Mouse (Mus musculus): ENCODE data around the gene Ankrd28.
"Not testable (repeated sequence)": the region's sequence is repeated elsewhere in the genome, so short reads cannot be mapped to it uniquely, and the experiment has no call there.

Ankrd28 gene

GRCm38 (mm10) chr14:31793979-31794775, 36.3 kb downstream of the Ankrd28 start:
- DNase-seq (ENCODE audit: low read depth, low spot score) = no peak

GRCm38 (mm10) chr14:31790797-31791196, 39.7 kb downstream of the Ankrd28 start:
- no peak for DNase-seq (ENCODE audit: low read depth, low spot score)

GRCm38 (mm10) chr14:31786906-31787305, 43.5 kb downstream of the Ankrd28 start:
- DNase-seq (ENCODE audit: low read depth, low spot score) = no peak

- no peak for DNase-seq (ENCODE audit: low read depth, low spot score)
Measured at GRCm38 (mm10) chr14:31785681-31786080, 44.8 kb downstream of the Ankrd28 start.

- no peak for DNase-seq (ENCODE audit: low read depth, low spot score)
Measured at GRCm38 (mm10) chr14:31784975-31785374, 45.5 kb downstream of the Ankrd28 start.

- no peak for DNase-seq (ENCODE audit: low read depth, low spot score)
Measured at GRCm38 (mm10) chr14:31781309-31782049, 49.0 kb downstream of the Ankrd28 start.

GRCm38 (mm10) chr14:31780412-31781233, 49.8 kb downstream of the Ankrd28 start:
- DNase-seq (ENCODE audit: low read depth, low spot score) = no peak

GRCm38 (mm10) chr14:31773518-31773917, 56.9 kb downstream of the Ankrd28 start:
- no peak for DNase-seq (ENCODE audit: low read depth, low spot score)

GRCm38 (mm10) chr14:31772251-31772650, 58.2 kb downstream of the Ankrd28 start:
- DNase-seq (ENCODE audit: low read depth, low spot score) = no peak

- no peak for DNase-seq (ENCODE audit: low read depth, low spot score)
Measured at GRCm38 (mm10) chr14:31768531-31768930, 61.9 kb downstream of the Ankrd28 start.

- DNase-seq (ENCODE audit: low read depth, low spot score) = no peak
Measured at GRCm38 (mm10) chr14:31764083-31764482, 66.4 kb downstream of the Ankrd28 start.

- DNase-seq (ENCODE audit: low read depth, low spot score) = no peak
Measured at GRCm38 (mm10) chr14:31761727-31762126, 68.7 kb downstream of the Ankrd28 start.

GRCm38 (mm10) chr14:31759195-31759594, 71.3 kb downstream of the Ankrd28 start:
- no peak for DNase-seq (ENCODE audit: low read depth, low spot score)

GRCm38 (mm10) chr14:31758410-31758809, 72.0 kb downstream of the Ankrd28 start:
- DNase-seq (ENCODE audit: low read depth, low spot score) = not testable (repeated sequence)

- DNase-seq (ENCODE audit: low read depth, low spot score) = no peak
Measured at GRCm38 (mm10) chr14:31748239-31748873, 82.1 kb downstream of the Ankrd28 start.

GRCm38 (mm10) chr14:31742523-31742922, 87.9 kb downstream of the Ankrd28 start:
- no peak for DNase-seq (ENCODE audit: low read depth, low spot score)

- no peak for DNase-seq (ENCODE audit: low read depth, low spot score)
Measured at GRCm38 (mm10) chr14:31734811-31735210, 95.6 kb downstream of the Ankrd28 start.

- DNase-seq (ENCODE audit: low read depth, low spot score) = no peak
Measured at GRCm38 (mm10) chr14:31727522-31727921, 102.9 kb downstream of the Ankrd28 start.

- DNase-seq (ENCODE audit: low read depth, low spot score) = no peak
Measured at GRCm38 (mm10) chr14:31722746-31723145, 107.7 kb downstream of the Ankrd28 start.

GRCm38 (mm10) chr14:31721256-31721655, 109.2 kb downstream of the Ankrd28 start:
- DNase-seq (ENCODE audit: low read depth, low spot score) = no peak

GRCm38 (mm10) chr14:31718332-31718731, 112.1 kb downstream of the Ankrd28 start:
- no peak for DNase-seq (ENCODE audit: low read depth, low spot score)
